Mouse (Mus musculus) central nervous system, embryonic 18 days (tissue): ENCODE data around the gene Tex12. TPM values are rescaled to one million over a fixed set of nuclear protein-coding genes. Genes with fewer than 3 reads are reported as not detected.

Experiments used
- polyA plus RNA-seq: library from polyadenylated mRNA; depleted of rRNA; stranded (reverse); fragments of >200 nt; gene quantifications from 2 replicates; pipeline ENCODE4 v1.2.3, GENCODE M21; 2012; rRNA removed

Tex12 gene
- not detected in 2 replicates for polyA plus RNA-seq

DNA sequence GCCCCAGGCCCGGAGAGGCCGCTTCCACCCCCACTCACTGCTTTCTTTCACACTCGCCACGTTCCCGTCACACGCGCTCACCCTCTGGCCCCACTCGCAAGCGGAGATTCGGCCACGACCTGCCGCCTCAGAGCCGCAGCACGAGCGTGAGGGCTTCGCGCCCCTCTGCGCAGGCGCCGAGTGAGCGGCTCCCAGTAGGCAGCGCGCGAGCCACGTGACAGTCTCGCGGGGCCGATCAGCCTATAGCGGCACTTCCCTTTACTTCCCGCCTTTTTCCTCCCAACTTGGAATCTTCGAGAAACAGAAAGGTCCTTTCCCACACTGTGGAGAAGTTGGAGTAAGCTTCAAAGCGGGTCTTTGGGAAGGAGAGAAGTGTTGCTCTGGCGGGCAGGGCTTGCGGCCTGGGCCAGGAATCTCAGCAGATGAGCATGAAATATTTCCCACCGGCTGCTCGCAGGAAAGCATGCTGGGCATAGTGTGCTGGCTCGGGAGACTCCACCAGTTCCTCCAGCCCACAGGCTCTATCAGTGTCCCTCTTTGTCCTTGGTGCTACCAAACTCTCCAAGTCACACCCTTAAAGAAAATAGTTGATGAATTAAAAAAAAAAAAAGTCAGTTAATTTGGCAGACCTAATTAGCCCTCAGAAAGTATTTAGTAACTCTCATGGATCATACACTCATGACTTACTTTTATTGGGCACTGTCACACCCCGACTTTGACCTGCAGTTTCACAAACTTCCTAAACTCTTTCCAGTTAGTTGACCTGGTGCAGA, at the start of gene Tex12:
Gene Tex12 (minus strand): TSS at position 181 of the 773 bp plus-strand sequence.

DNA sequence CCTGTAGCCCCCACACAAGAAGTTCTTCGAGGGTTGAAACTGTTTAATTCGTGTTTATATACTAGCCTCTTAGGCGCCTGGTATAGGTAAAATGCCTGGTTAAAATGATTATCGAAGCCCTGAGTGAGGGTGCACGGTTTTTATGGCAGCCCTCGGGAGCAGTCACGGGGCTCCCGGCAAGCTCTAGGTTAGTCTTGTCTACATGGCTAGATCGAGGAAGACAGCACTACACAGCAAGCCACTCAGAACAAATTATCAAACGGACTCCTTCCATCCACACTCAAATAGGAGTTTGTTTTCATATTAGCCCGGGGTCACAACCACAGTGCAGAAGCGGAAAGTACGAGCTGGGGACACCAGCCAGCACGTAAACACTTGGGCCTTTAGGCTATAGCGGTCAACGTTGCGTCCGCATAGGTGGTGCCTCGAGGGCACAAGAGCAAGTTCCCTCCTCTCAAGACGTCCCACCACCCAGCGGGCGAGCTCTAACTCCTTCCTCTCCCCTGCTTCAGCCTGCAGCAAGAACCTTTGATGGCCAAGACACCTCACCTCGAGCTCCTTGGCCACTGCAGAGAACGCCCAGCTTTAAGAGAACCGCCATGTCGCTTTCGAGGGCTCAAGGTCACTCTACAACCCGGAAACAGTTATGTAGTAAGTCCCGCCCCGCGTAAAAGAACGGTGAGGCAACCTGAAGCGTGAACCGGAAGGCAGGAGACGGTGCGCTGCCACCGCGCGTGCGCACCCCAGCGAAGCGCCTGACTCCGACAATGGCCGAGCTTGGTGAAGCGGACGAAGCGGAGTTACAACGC, 42.3 kb upstream of the Tex12 start, which contains the start of the genes Sdhd and Timm8b:
Gene Sdhd (minus strand): TSS at position 624 of the 809 bp plus-strand sequence.
Gene Timm8b (plus strand): TSS at position 722 of the 809 bp plus-strand sequence.

DNA sequence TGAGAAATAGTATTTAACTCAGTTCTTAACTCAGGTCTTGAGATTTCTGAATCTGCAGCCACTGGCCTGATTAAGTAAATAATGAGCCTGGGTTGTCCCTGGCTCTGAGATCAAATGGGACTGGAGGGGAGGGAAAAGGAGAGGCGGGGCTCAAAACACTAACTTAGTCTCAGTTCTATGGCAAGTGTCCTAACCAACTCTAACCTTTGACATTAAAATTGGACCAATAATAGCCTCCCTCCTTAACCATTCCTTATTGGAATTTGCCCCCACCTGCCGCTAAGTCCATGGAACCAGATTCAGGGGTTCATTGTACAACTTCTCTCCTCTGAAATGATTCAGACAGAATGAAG, 6.1 kb downstream of the Tex12 start, which contains the start of gene Bco2:
Gene Bco2 (minus strand): TSS at position 88 of the 353 bp plus-strand sequence.

DNA sequence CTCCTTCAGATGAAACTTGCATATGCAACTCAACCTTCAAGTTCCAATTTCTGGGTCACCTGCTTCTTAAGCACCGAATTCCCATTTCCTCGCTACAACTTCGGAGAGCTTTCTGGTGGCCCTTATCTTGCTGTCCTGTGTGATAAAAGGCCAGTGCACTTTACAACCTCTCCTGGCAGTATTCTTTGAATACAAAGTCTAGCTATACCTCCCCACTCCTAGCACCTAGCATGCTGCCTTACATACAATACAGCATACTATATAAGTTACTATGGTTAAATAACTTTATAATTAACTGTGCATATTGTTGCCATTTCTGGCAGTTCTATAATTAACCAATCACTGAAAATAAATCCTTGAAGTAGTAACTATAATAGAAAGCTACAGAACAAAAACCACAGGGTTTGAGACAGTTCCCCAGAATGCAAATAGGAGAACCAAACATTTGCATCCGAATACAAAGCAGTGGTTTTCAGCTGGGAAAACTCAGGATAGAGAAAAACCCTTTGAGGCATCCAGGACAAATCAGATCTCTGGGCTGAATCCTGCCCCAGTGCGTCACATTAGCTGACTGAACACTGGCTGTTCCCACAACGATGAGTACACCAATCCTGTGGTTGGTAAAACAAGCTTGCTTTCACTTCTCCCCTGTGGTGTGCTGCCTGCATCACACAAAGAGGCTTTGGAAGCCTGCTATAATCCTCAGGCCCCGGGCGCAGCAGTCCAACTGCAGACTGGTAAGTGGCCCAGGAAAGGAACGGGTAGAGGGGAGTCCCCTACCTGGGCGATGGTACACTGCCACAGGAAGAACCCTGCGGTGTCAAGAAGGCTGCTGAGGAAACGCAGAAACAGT, 6.7 kb downstream of the Tex12 start, which contains the start of gene Il18:
Gene Il18 (plus strand): TSS at position 587 of the 853 bp plus-strand sequence.

DNA sequence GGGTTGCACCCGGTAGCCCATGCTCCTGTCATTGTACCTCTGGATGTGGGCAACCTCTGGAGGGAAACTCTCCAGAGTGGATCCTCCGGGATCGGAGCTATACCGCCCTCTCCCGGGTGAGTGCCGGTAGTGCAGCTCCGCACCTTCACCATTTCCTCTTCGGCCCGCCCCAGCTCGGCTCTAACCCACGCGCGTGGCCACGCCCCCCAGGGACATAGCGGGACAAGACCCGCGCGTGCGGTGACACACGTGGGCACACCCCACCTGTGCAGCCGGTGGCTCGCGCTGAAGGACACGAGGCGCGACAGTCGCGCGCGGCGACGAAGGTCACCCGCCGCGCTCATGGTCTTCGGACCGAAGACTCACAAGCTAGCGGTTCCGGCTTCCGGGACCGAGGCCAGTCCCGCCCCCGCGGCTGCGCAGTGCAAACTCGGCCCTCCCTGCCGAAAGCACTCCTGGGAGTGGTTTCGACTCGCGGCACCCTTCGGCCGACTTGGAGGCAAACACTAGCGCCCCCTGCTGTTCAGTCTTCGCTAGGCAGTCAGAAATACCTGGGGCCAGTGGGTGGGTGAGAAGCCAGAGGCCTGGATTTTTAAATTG, 32.7 kb downstream of the Tex12 start, which contains the start of gene Pts:
Gene Pts (minus strand): TSS at position 432 of the 600 bp plus-strand sequence.

Other genes with a start within 250 kb of the Tex12 start
- gene Rpl10-ps3, start 216.4 kb downstream of the Tex12 start, polyA plus RNA-seq = 67.3 and 91.6 TPM in 2 replicates
- 0.25 and 4.2 TPM in 2 replicates for gene Plet1, start 66.8 kb downstream of the Tex12 start, polyA plus RNA-seq
- 76.7 and 86.3 TPM in 2 replicates for gene Pts, start 32.6 kb downstream of the Tex12 start, polyA plus RNA-seq
- 21.4 and 23.9 TPM in 2 replicates for gene Il18, start 6.5 kb downstream of the Tex12 start, polyA plus RNA-seq
- 0.55 and 0.57 TPM in 2 replicates for gene Bco2, start 6.1 kb downstream of the Tex12 start, polyA plus RNA-seq
- 170 and 192 TPM in 2 replicates for gene Sdhd, start 42.5 kb upstream of the Tex12 start, polyA plus RNA-seq
- 424 and 466 TPM in 2 replicates for gene Timm8b, start 42.6 kb upstream of the Tex12 start, polyA plus RNA-seq
- 3.7 and 4.0 TPM in 2 replicates for gene Pih1d2, start 56.0 kb upstream of the Tex12 start, polyA plus RNA-seq
- 19.6 and 20.6 TPM in 2 replicates for gene Nkapd1, start 56.1 kb upstream of the Tex12 start, polyA plus RNA-seq
- 34.1 and 40.0 TPM in 2 replicates for gene Dlat, start 98.5 kb upstream of the Tex12 start, polyA plus RNA-seq
- gene Dixdc1, start 178.2 kb upstream of the Tex12 start, polyA plus RNA-seq = 38.1 and 39.0 TPM in 2 replicates
- gene 2310030G06Rik, start 185.2 kb upstream of the Tex12 start, polyA plus RNA-seq = 1.8 and 2.2 TPM in 2 replicates
- 16.1 and 19.3 TPM in 2 replicates for gene Cryab, start 190.0 kb upstream of the Tex12 start, polyA plus RNA-seq
- 1.3 and 4.1 TPM in 2 replicates for gene Hspb2, start 191.0 kb upstream of the Tex12 start, polyA plus RNA-seq
- 7.5 and 7.8 TPM in 2 replicates for gene Fdxacb1, start 206.9 kb upstream of the Tex12 start, polyA plus RNA-seq
- gene Alg9, start 213.7 kb upstream of the Tex12 start, polyA plus RNA-seq = 51.7 and 53.4 TPM in 2 replicates
- gene 1110032A03Rik, start 214.2 kb upstream of the Tex12 start, polyA plus RNA-seq = 45.9 and 48.9 TPM in 2 replicates